Mouse (Mus musculus) megakaryocyte, embryonic 14.5 days (primary cell): ENCODE results near the gene Ndc1. TPM values are rescaled to one million over a fixed set of nuclear protein-coding genes. Genes with fewer than 3 reads are reported as not detected.
"Not testable (repeated sequence)": the region's sequence is repeated elsewhere in the genome, so short reads cannot be mapped to it uniquely, and the experiment has no call there.

Experiments
- H3K27me3 ChIP-seq: replicated peaks from 2 replicates; pipeline ENCODE3; 2012; ENCODE audit warnings: inconsistent platforms
- H3K36me3 ChIP-seq: replicated peaks from 2 replicates; pipeline ENCODE3; 2012; ENCODE audit warnings: low read length, inconsistent platforms, mixed read lengths
- H3K4me1 ChIP-seq: 2 replicates; pipeline ENCODE4 v1.6.1; 2012; ENCODE audit warnings: inconsistent platforms
- H3K4me3 ChIP-seq: replicated peaks from 2 replicates; pipeline ENCODE3; 2012; ENCODE audit warnings: moderate library complexity, mild to moderate bottlenecking, inconsistent platforms
- H3K9me3 ChIP-seq: 2 replicates; pipeline ENCODE4 v1.6.1; 2012; ENCODE audit warnings: inconsistent platforms
- FLI1 ChIP-seq: IDR thresholded peaks from 2 replicates; pipeline ENCODE4 v1.6.1; 2012; ENCODE audit warnings: low read length, inconsistent platforms, mixed read lengths
- GATA1 ChIP-seq: IDR thresholded peaks from 3 replicates; pipeline ENCODE4 v1.6.1; 2012; ENCODE audit warnings: mixed read lengths, low read length, inconsistent platforms, borderline replicate concordance
- polyA plus RNA-seq: library from polyadenylated mRNA; stranded (reverse); fragments of >175 nt; gene quantifications from 2 replicates; pipeline ENCODE4 v1.2.3, GENCODE M21; 2012; ENCODE audit warnings: low replicate concordance; ENCODE audit not compliant: insufficient read depth

The Ndc1 gene
- polyA plus RNA-seq, 1 experiment, result 3.0 TPM

DNA sequence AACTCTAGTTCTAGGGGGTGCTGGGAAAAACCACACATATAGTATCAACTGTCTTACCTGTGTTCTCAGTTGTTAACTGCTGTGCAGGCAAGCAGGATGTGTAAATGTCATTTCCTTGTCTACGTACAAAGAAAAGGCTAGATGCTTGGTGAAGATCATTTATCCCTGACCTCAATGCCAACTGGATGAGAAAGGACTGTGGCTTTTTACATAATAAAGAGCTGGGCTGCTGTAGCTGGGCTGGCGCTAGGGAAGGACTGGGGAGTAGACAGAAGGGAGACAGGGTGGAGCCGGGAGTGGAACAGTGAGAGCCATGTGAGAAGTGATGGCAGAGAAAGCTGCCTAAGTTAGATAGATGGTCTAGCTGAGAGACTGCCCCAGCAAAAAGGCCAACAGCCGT is 4.8 kb upstream of the Ndc1 start:
- peaks cover 74% of the 10 kb centered on the region for H3K4me1 ChIP-seq
- TF ChIP-seq GATA1 (no peak), FLI1 (no peak)
- H3K36me3 ChIP-seq, result peaks cover 42% of the 10 kb centered on the region
- no peak overlapping the region for H3K4me3 ChIP-seq
- H3K27me3 ChIP-seq, result no peaks in the 10 kb centered on the region
- peaks cover 4% of the 10 kb centered on the region for H3K9me3 ChIP-seq

DNA sequence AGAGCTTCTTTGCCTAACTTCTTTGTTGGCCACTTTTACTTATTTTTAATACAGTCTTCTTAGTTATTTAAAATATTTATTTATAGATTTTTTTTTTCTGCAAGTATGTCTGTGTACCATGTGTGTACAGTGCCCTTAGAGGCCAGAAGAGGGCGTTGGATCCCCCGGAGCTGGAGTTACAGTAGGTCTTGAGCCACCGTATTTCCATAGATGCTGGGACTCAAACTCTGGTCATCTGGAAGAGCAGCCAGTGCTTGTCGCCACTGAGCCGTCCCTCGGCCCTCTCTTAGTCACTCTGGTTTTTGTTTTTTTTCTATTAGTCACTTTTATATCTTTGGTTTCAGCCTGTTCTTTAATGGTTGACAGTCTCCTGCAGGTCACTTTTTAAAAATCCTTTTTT is 4.0 kb upstream of the Ndc1 start:
- peaks cover 37% of the 10 kb centered on the region for H3K36me3 ChIP-seq
- H3K4me3 ChIP-seq, result no peak overlapping the region
- TF ChIP-seq FLI1 (no peak), GATA1 (no peak)
- H3K27me3 ChIP-seq, result no peaks in the 10 kb centered on the region
- peaks cover 74% of the 10 kb centered on the region for H3K4me1 ChIP-seq
- H3K9me3 ChIP-seq, result peaks cover under 1% of the 10 kb centered on the region

DNA sequence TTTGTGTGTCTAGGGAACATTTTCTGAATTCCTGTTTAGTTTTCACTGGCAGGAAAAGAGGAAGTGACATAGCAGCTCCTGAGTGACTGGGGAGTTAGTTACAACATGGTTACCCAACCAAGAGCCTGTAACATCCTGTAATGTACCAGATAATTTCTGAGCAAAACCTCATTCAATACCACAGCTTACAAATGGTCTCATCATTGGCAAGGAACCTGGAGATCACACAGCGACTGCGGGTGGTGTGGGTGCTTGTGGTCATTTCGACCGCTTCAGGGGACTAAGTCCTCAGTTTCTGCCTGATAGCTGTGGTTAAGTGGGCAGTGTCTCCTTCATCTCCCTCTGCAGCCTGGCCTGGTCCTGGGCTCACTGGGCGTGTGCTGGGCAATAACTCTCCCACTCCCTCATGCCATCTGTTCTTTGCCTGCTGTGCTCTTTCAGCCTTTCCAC is 3.4 kb upstream of the Ndc1 start:
- Histone ChIP-seq H3K4me3 (peak overlapping the region; percentile 87), H3K9me3 (no peaks in the 10 kb centered on the region), H3K4me1 (peaks cover 77% of the 10 kb centered on the region), H3K27me3 (no peaks in the 10 kb centered on the region), H3K36me3 (peaks cover 31% of the 10 kb centered on the region)
- peak; percentile 20; the same call in 1 of the 2 replicates for TF ChIP-seq FLI1
- TF ChIP-seq GATA1, result peak; percentile 52; the same call in 1 of the 3 replicates

DNA sequence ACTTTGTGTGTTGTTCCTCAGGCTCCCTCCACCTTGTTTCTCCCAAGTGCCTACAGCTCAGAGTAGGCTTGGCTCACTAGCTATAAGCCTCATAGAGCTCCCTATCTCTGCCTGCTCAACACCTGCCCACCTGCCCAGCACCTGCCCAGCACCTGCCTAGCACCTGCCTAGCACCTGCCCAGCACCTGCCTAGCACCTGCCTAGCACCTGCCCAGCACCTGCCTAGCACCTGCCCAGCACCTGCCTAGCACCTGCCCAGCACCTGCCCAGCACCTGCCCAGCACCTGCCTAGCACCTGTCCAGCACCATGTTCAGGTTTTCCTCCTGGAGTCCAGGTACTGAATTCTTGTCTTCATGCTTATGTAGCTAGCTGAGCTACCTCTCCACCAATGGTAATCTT is 1.2 kb upstream of the Ndc1 start:
- H3K36me3 ChIP-seq, result peaks cover 31% of the 10 kb centered on the region
- H3K9me3 ChIP-seq, H3K27me3 ChIP-seq, H3K4me3 ChIP-seq: not testable (repeated sequence)
- peaks cover 70% of the 10 kb centered on the region for H3K4me1 ChIP-seq

DNA sequence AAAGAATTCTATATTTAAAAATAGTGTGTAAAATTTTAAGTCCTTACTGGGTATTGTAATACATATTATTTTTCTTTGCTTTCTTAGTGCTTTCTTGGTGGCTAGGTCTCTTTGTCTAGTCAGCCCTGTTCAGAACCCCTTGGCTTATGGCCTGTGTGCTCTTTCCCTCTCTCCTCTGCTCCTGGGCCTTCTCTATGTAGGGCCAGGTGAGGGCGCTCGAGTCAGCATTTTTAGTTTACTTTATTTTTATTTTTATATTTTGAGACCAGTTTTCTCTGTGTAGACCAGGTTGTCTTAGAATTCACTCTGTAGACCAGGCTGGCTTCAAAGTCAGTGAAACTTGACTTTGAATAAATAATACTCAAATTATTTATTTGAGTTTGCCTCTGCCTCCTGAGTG is 4.7 kb downstream of the Ndc1 start:
- H3K4me3 ChIP-seq, result no peak overlapping the region
- H3K9me3 ChIP-seq, result no peaks in the 10 kb centered on the region
- H3K4me1 ChIP-seq, result peaks cover 24% of the 10 kb centered on the region
- no peaks in the 10 kb centered on the region for H3K27me3 ChIP-seq
- TF ChIP-seq GATA1, result no peak
- TF ChIP-seq FLI1, result no peak
- peaks cover 72% of the 10 kb centered on the region for H3K36me3 ChIP-seq

DNA sequence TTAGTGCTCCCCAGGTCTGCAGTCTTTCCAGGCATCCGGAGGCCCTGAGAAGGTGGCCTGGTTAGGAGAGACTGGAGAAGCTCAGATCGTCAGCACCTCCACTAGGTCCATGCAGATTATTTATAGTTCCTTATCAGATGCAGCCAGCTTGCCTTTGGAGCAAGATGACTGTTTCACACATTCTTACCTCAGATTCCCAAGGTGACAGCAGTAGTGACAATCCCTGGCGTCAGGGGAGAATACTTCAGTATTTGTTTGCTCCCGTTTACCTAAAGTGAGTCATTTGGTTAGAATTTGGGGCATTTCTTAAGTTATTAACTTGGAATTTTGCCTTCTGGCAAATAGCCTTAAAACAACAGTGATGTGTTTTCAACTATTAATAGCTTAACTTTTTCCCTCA is 7.1 kb downstream of the Ndc1 start:
- no peaks in the 10 kb centered on the region for H3K27me3 ChIP-seq
- H3K9me3 ChIP-seq, result no peaks in the 10 kb centered on the region
- TF ChIP-seq GATA1 (no peak), FLI1 (no peak)
- H3K4me1 ChIP-seq, result peaks cover 13% of the 10 kb centered on the region
- no peak overlapping the region for H3K4me3 ChIP-seq
- peaks cover 87% of the 10 kb centered on the region for H3K36me3 ChIP-seq

DNA sequence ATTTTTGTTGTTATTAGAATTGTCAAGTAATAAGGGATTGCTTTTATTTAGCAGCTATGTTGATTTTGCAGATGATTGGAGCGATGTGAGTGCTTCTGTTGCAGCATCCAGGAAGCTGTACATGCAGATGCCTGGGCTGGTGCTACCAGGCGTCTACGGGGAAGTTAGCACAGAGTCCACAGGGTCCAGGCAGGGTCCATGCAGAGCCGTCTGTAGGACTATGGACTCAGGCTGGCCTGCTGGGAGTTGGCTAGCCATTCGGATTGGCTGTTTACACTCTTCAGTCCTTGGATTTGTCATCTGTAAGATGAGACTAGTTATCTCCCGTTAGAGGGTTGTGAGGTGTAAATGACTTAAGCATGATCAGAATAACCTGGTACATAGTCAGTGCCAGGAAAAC is 11.4 kb downstream of the Ndc1 start:
- TF ChIP-seq FLI1, result no peak
- TF ChIP-seq GATA1, result no peak
- peaks cover 86% of the 10 kb centered on the region for H3K36me3 ChIP-seq
- H3K27me3 ChIP-seq, result no peaks in the 10 kb centered on the region
- H3K9me3 ChIP-seq, result no peaks in the 10 kb centered on the region
- no peak overlapping the region for H3K4me3 ChIP-seq
- H3K4me1 ChIP-seq, result peaks cover 10% of the 10 kb centered on the region

DNA sequence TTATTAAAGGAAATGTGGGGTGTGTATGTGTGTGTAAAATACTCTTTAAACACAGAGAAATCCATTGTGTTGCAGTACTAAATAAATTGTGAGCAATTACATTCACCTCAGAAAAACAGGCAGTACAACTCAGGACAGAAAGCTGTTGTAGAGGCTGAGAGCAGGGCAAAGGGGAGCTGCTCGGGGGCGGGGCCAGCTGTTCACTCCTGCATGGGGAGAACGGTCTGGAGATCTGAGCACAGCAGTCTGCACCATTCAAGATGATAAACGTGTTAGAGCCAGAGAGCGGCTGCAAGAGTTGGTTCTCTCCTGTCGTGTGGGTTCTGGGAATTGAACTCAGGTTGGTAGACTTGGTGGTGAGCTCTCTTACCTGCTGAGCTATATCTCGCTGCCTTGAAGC is 13.3 kb downstream of the Ndc1 start:
- H3K4me3 ChIP-seq, result no peak overlapping the region
- no peaks in the 10 kb centered on the region for H3K27me3 ChIP-seq
- peaks cover 10% of the 10 kb centered on the region for H3K4me1 ChIP-seq
- TF ChIP-seq GATA1, result no peak
- no peak for TF ChIP-seq FLI1
- no peaks in the 10 kb centered on the region for H3K9me3 ChIP-seq
- peaks cover 86% of the 10 kb centered on the region for H3K36me3 ChIP-seq

DNA sequence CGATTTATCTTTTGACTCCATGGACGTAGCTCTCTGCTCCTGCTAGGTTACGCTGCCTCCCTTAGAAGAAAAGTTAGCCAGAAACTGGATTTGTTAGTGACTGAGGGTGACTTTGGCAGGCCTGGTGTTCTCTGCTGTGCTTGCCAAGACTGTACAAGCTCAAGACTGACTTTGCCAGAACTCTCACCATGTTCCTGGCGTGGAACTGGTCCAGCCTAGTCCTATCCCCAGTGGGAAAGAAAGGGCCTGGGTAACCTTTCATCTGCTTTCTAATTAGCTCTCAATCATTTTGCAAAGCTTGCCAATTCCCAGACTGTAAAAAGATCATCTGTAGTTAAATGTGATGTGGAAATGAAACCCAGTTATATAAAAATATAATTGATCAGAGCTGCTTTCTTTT is 19.5 kb downstream of the Ndc1 start:
- H3K27me3 ChIP-seq, result no peaks in the 10 kb centered on the region
- H3K9me3 ChIP-seq, result no peaks in the 10 kb centered on the region
- no peak overlapping the region for H3K4me3 ChIP-seq
- H3K4me1 ChIP-seq, result peaks cover 6% of the 10 kb centered on the region
- TF ChIP-seq GATA1, result no peak
- TF ChIP-seq FLI1, result no peak
- H3K36me3 ChIP-seq, result peaks cover 92% of the 10 kb centered on the region

DNA sequence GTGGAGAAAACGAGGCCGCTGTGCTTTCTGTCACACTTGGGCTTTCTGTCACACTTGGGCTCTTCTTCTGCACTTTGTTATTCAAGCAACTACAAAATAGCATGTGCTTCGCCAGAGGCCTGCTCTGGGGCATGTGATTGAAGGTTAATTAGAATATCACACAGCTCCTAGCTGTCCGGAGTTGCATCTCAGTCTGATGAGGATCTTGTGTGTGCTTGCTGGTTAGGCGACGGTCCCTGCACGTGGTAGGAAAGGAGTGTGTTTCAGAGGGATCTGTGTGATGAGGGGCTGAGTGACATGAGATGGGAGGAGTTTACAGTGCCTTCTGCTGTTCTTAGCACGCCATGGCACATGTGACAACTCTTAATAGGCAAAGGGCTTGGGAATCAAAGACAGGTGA is 19.9 kb downstream of the Ndc1 start:
- no peaks in the 10 kb centered on the region for H3K9me3 ChIP-seq
- H3K36me3 ChIP-seq, result peaks cover 94% of the 10 kb centered on the region
- no peaks in the 10 kb centered on the region for H3K27me3 ChIP-seq
- peaks cover 6% of the 10 kb centered on the region for H3K4me1 ChIP-seq
- TF ChIP-seq GATA1, result no peak
- no peak for TF ChIP-seq FLI1
- H3K4me3 ChIP-seq, result no peak overlapping the region

DNA sequence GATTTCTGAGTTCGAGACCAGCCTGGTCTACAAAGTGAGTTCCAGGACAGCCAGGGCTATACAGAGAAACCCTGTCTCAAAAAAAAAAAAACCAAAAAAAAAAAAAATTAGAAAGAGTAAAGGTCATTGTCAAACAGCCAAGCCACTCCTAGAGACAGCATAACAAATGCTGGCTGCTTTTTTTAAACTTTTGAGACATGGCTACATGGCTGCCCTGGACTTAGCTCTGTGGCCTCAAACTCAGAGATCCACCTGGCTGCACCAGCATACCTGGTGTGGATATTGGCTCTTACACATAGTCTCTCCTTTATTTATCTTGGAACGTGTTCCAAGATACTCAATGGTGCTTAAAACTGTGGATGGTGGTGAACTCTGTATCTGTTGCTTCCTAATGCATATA is 20.7 kb downstream of the Ndc1 start:
- Histone ChIP-seq H3K27me3 (no peaks in the 10 kb centered on the region), H3K4me1 (peaks cover 1% of the 10 kb centered on the region), H3K4me3 (no peak overlapping the region), H3K9me3 (no peaks in the 10 kb centered on the region), H3K36me3 (peaks cover 94% of the 10 kb centered on the region)
- no peak for TF ChIP-seq FLI1
- no peak for TF ChIP-seq GATA1
